Mouse (Mus musculus): ENCODE results near the gene Gimap1.

The Gimap1 gene

GRCm38 (mm10) chr6:48737053-48737452 is 1.8 kb upstream of the Gimap1 start:
- in situ Hi-C loops (cut with MboI; ENCODE audit: unreplicated experiment in 2 of 2), result loop anchor here (5.0 kb wide), 1 partner anchor 35 kb away; no protein-coding TSS in a partner anchor

GRCm38 (mm10) chr6:48737688-48738087 is 1.2 kb upstream of the Gimap1 start:
- in situ Hi-C loops (cut with MboI; ENCODE audit: unreplicated experiment in 2 of 2), result loop anchor here (5.0 kb wide), 1 partner anchor 35 kb away; no protein-coding TSS in a partner anchor

GRCm38 (mm10) chr6:48739780-48740055 is 864 bp downstream of the Gimap1 start:
- in situ Hi-C loops (cut with MboI; ENCODE audit: unreplicated experiment in 2 of 2), result loop anchor here (5.0 kb wide), 1 partner anchor 37 kb away; no protein-coding TSS in a partner anchor

- in situ Hi-C loops (cut with MboI; ENCODE audit: unreplicated experiment in 2 of 2), result no loop called here
Observed at GRCm38 (mm10) chr6:48740501-48741169, 1.8 kb downstream of the Gimap1 start.

GRCm38 (mm10) chr6:48741273-48741672 is 2.4 kb downstream of the Gimap1 start:
- in situ Hi-C loops (cut with MboI; ENCODE audit: unreplicated experiment in 2 of 2), result no loop called here

GRCm38 (mm10) chr6:48741711-48742206 is 2.9 kb downstream of the Gimap1 start:
- in situ Hi-C loops (cut with MboI; ENCODE audit: unreplicated experiment in 2 of 2), result no loop called here

- in situ Hi-C loops (cut with MboI; ENCODE audit: unreplicated experiment in 2 of 2), result no loop called here
Observed at GRCm38 (mm10) chr6:48742422-48743351, 3.8 kb downstream of the Gimap1 start.

GRCm38 (mm10) chr6:48745490-48745889 is 6.6 kb downstream of the Gimap1 start:
- in situ Hi-C loops (cut with MboI; ENCODE audit: unreplicated experiment in 2 of 2), result loop anchor here in 1 of 2 experiments (5.0 kb wide), 1 partner anchor 98 kb away; the partner anchor contains the start of gene Gimap8

- in situ Hi-C loops (cut with MboI; ENCODE audit: unreplicated experiment in 2 of 2), result loop anchor here in 1 of 2 experiments (5.0 kb wide), 1 partner anchor 99 kb away; the partner anchor contains the start of gene Gimap8
Observed at GRCm38 (mm10) chr6:48745959-48746889, 7.4 kb downstream of the Gimap1 start, which contains the start of gene Gimap5. Gene Gimap5, plus strand, starts transcription at chr6:48746197.

GRCm38 (mm10) chr6:48747091-48747966 is 8.5 kb downstream of the Gimap1 start:
- in situ Hi-C loops (cut with MboI; ENCODE audit: unreplicated experiment in 2 of 2), result loop anchor here in 1 of 2 experiments (5.0 kb wide), 1 partner anchor 100 kb away; the partner anchor contains the start of gene Gimap8

- in situ Hi-C loops (cut with MboI; ENCODE audit: unreplicated experiment in 2 of 2), result loop anchor here in 1 of 2 experiments (25.0 kb wide), 1 partner anchor 576 kb away; no protein-coding TSS in a partner anchor
Observed at GRCm38 (mm10) chr6:48763567-48764270, 24.9 kb downstream of the Gimap1 start.

- in situ Hi-C loops (cut with MboI; ENCODE audit: unreplicated experiment in 2 of 2), result loop anchor here in 1 of 2 experiments (25.0 kb wide), 1 partner anchor 577 kb away; no protein-coding TSS in a partner anchor
Observed at GRCm38 (mm10) chr6:48764496-48764895, 25.6 kb downstream of the Gimap1 start.

- in situ Hi-C loops (cut with MboI; ENCODE audit: unreplicated experiment in 2 of 2), result loop anchor here in 1 of 2 experiments (25.0 kb wide), 1 partner anchor 581 kb away; no protein-coding TSS in a partner anchor
Observed at GRCm38 (mm10) chr6:48768178-48768869, 29.5 kb downstream of the Gimap1 start.

GRCm38 (mm10) chr6:48768933-48769332 is 30.1 kb downstream of the Gimap1 start:
- in situ Hi-C loops (cut with MboI; ENCODE audit: unreplicated experiment in 2 of 2), result loop anchor here in 1 of 2 experiments (25.0 kb wide), 1 partner anchor 582 kb away; no protein-coding TSS in a partner anchor

- in situ Hi-C loops (cut with MboI; ENCODE audit: unreplicated experiment in 2 of 2), result loop anchor here (5.0 to 25.0 kb wide), 7 partner anchors 37 to 583 kb away; partner anchors contain the start of genes Gimap8 (in 2 of the 2) and Lrrc61 (in 1 of the 2)
Observed at GRCm38 (mm10) chr6:48770696-48771095, 31.8 kb downstream of the Gimap1 start, which contains the start of gene Gimap3. Gene Gimap3, minus strand, starts transcription at chr6:48770851.

GRCm38 (mm10) chr6:48772030-48772429 is 33.2 kb downstream of the Gimap1 start:
- in situ Hi-C loops (cut with MboI; ENCODE audit: unreplicated experiment in 2 of 2), result loop anchor here (5.0 to 25.0 kb wide), 7 partner anchors 35 to 585 kb away; partner anchors contain the start of genes Gimap8 (in 2 of the 2) and Lrrc61 (in 1 of the 2)

GRCm38 (mm10) chr6:48784406-48784805 is 45.6 kb downstream of the Gimap1 start:
- in situ Hi-C loops (cut with MboI; ENCODE audit: unreplicated experiment in 2 of 2), result no loop called here
